Mouse (Mus musculus): Measurements from ENCODE around the gene Ogdhl.

DNA sequence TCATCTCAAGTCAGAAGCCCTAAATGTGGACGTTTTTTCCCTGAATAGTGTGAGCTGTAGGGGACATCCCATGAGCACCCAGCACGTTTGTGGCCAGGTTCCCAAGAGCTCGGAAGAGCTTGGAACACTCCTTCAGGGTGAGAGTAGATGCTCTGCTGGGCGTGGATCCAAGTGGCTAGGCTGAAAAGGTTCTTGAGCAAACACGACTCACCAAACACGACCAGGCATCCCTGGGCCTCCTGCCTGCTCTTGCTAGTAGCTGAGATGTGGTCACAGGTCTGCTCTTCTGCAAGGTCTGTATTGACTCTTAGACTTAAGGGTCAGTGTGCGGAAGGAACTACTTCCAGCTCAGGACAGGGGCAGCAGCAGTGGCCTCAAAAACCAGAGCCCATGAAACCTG lies 47.9 kb downstream of the Ogdhl start:
- TF ChIP-seq POLR2A (IDR thresholded peaks at IDR 0.05; ENCODE audit: extremely low read depth, insufficient read depth, low read length) (no peak), CTCF (IDR thresholded peaks at IDR 0.05; ENCODE audit: extremely low read depth, insufficient read depth, low read length) (no peak)
